Mouse (Mus musculus): ENCODE measurements around the gene Rap1gap. TPM values are rescaled to one million over a fixed set of nuclear protein-coding genes. Genes with fewer than 3 reads are reported as not detected.

The Rap1gap gene
- polyA plus RNA-seq, 1 experiment from 2014 or later: 19.9 TPM

- H3K9me3 ChIP-seq (replicated peaks): no peaks in the 10 kb centered on the region
- no peak overlapping the region for H3K4me3 ChIP-seq (replicated peaks)
- ATAC-seq (ENCODE audit: insufficient number of reproducible peaks, low FRiP score, low TSS enrichment, low read depth): no peak
- H3K27me3 ChIP-seq: no peaks in the 10 kb centered on the region
- no peak overlapping the region for H3K4me2 ChIP-seq (replicated peaks)
- H3K27ac ChIP-seq (replicated peaks): no peak overlapping the region
- 80% methylated on average over 2 of the region's 2 CpGs for WGBS
- H3K36me3 ChIP-seq: peaks cover 78% of the 10 kb centered on the region
- H3K9ac ChIP-seq: no peak overlapping the region
- H3K4me1 ChIP-seq: no peaks in the 10 kb centered on the region
These were observed 21.1 kb upstream of the Rap1gap start for GRCm38 (mm10) chr4:137643459-137643858.

- ATAC-seq (ENCODE audit: insufficient number of reproducible peaks, low FRiP score, low TSS enrichment, low read depth): no peak
- Histone ChIP-seq H3K4me1 (no peaks in the 10 kb centered on the region), H3K27me3 (no peaks in the 10 kb centered on the region), H3K9ac (no peak overlapping the region), H3K4me3 (replicated peaks) (no peak overlapping the region), H3K36me3 (peaks cover 85% of the 10 kb centered on the region), H3K4me2 (replicated peaks) (no peak overlapping the region), H3K9me3 (replicated peaks) (no peaks in the 10 kb centered on the region), H3K27ac (replicated peaks) (no peak overlapping the region)
These were observed 18.3 kb upstream of the Rap1gap start for GRCm38 (mm10) chr4:137646262-137646661.

GRCm38 (mm10) chr4:137647648-137648047 is 16.9 kb upstream of the Rap1gap start:
- 39% methylated on average over 6 of the region's 6 CpGs for WGBS
- no peak overlapping the region for H3K4me2 ChIP-seq (replicated peaks)
- no peaks in the 10 kb centered on the region for H3K27me3 ChIP-seq
- H3K4me3 ChIP-seq (replicated peaks): no peak overlapping the region
- H3K9ac ChIP-seq: no peak overlapping the region
- ATAC-seq (ENCODE audit: insufficient number of reproducible peaks, low FRiP score, low TSS enrichment, low read depth): peak; percentile 73
- peak overlapping the region; percentile 41; the same call in 1 of the 2 replicates for H3K27ac ChIP-seq (replicated peaks)
- no peaks in the 10 kb centered on the region for H3K9me3 ChIP-seq (replicated peaks)
- peaks cover 90% of the 10 kb centered on the region for H3K36me3 ChIP-seq
- no peaks in the 10 kb centered on the region for H3K4me1 ChIP-seq

GRCm38 (mm10) chr4:137648230-137648629 is 16.3 kb upstream of the Rap1gap start:
- no peak overlapping the region for H3K4me2 ChIP-seq (replicated peaks)
- peaks cover 90% of the 10 kb centered on the region for H3K36me3 ChIP-seq
- H3K4me1 ChIP-seq: no peaks in the 10 kb centered on the region
- H3K27ac ChIP-seq (replicated peaks): peak overlapping the region; percentile 41
- no peaks in the 10 kb centered on the region for H3K9me3 ChIP-seq (replicated peaks)
- ATAC-seq (ENCODE audit: insufficient number of reproducible peaks, low FRiP score, low TSS enrichment, low read depth): no peak
- H3K27me3 ChIP-seq: no peaks in the 10 kb centered on the region
- no peak overlapping the region for H3K4me3 ChIP-seq (replicated peaks)
- no peak overlapping the region for H3K9ac ChIP-seq
- WGBS: 69% methylated on average over 9 of the region's 9 CpGs

- Histone ChIP-seq H3K27ac (replicated peaks) (no peak overlapping the region), H3K36me3 (peaks cover 85% of the 10 kb centered on the region), H3K27me3 (no peaks in the 10 kb centered on the region), H3K9me3 (replicated peaks) (no peaks in the 10 kb centered on the region), H3K4me1 (no peaks in the 10 kb centered on the region), H3K9ac (no peak overlapping the region), H3K4me2 (replicated peaks) (no peak overlapping the region), H3K4me3 (replicated peaks) (no peak overlapping the region)
- WGBS: 72% methylated on average over 5 of the region's 5 CpGs
- no peak for ATAC-seq (ENCODE audit: insufficient number of reproducible peaks, low FRiP score, low TSS enrichment, low read depth)
These were observed 13.6 kb upstream of the Rap1gap start for GRCm38 (mm10) chr4:137650912-137651311.

- Histone ChIP-seq H3K4me2 (replicated peaks) (no peak overlapping the region), H3K9me3 (replicated peaks) (no peaks in the 10 kb centered on the region), H3K27ac (replicated peaks) (0 out of 2 replicates have a peak overlapping the region, but pooled peaks have one; percentile 5), H3K4me1 (no peaks in the 10 kb centered on the region), H3K27me3 (no peaks in the 10 kb centered on the region), H3K36me3 (peaks cover 90% of the 10 kb centered on the region), H3K4me3 (replicated peaks) (no peak overlapping the region), H3K9ac (no peak overlapping the region)
- WGBS: 83% methylated on average over 5 of the region's 5 CpGs
- no peak for ATAC-seq (ENCODE audit: insufficient number of reproducible peaks, low FRiP score, low TSS enrichment, low read depth)
These were observed 11.6 kb upstream of the Rap1gap start for GRCm38 (mm10) chr4:137652835-137653346.

- 72% methylated on average over 18 of the region's 18 CpGs for WGBS
- Histone ChIP-seq H3K4me3 (replicated peaks) (no peak overlapping the region), H3K9ac (no peak overlapping the region), H3K9me3 (replicated peaks) (no peaks in the 10 kb centered on the region), H3K4me1 (peaks cover 4% of the 10 kb centered on the region), H3K27ac (replicated peaks) (no peak overlapping the region), H3K36me3 (peaks cover 72% of the 10 kb centered on the region), H3K4me2 (replicated peaks) (no peak overlapping the region), H3K27me3 (no peaks in the 10 kb centered on the region)
- ATAC-seq (ENCODE audit: insufficient number of reproducible peaks, low FRiP score, low TSS enrichment, low read depth): no peak
These were observed 9.1 kb upstream of the Rap1gap start for GRCm38 (mm10) chr4:137655241-137656031.

GRCm38 (mm10) chr4:137657674-137658073 is 6.9 kb upstream of the Rap1gap start:
- no peak for ATAC-seq (ENCODE audit: insufficient number of reproducible peaks, low FRiP score, low TSS enrichment, low read depth)

GRCm38 (mm10) chr4:137659541-137659940 is 5.0 kb upstream of the Rap1gap start:
- Histone ChIP-seq H3K4me2 (replicated peaks) (no peak overlapping the region), H3K9ac (no peak overlapping the region), H3K9me3 (replicated peaks) (no peaks in the 10 kb centered on the region), H3K36me3 (peaks cover 36% of the 10 kb centered on the region), H3K27ac (replicated peaks) (no peak overlapping the region), H3K4me3 (replicated peaks) (no peak overlapping the region), H3K4me1 (peaks cover 23% of the 10 kb centered on the region), H3K27me3 (no peaks in the 10 kb centered on the region)
- ATAC-seq (ENCODE audit: insufficient number of reproducible peaks, low FRiP score, low TSS enrichment, low read depth): no peak
- 87% methylated on average over 4 of the region's 4 CpGs for WGBS

More at GRCm38 (mm10) chr4:137657674-137658073, 6.9 kb upstream of the Rap1gap start:
- no peak overlapping the region for H3K27ac ChIP-seq (replicated peaks)
- H3K27me3 ChIP-seq: no peaks in the 10 kb centered on the region
- H3K4me2 ChIP-seq (replicated peaks): no peak overlapping the region
- H3K9ac ChIP-seq: no peak overlapping the region
- 84% methylated on average over 8 of the region's 8 CpGs for WGBS
- no peak overlapping the region for H3K4me3 ChIP-seq (replicated peaks)
- no peaks in the 10 kb centered on the region for H3K9me3 ChIP-seq (replicated peaks)
- H3K36me3 ChIP-seq: peaks cover 53% of the 10 kb centered on the region
- peaks cover 10% of the 10 kb centered on the region for H3K4me1 ChIP-seq

- WGBS: 54% methylated on average over 10 of the region's 10 CpGs
- Histone ChIP-seq H3K4me2 (replicated peaks) (no peak overlapping the region), H3K27me3 (no peaks in the 10 kb centered on the region), H3K27ac (replicated peaks) (peak overlapping the region; percentile 23; the same call in 1 of the 2 replicates), H3K4me3 (replicated peaks) (no peak overlapping the region), H3K36me3 (peaks cover 30% of the 10 kb centered on the region), H3K4me1 (peaks cover 31% of the 10 kb centered on the region), H3K9me3 (replicated peaks) (no peaks in the 10 kb centered on the region), H3K9ac (no peak overlapping the region)
- ATAC-seq (ENCODE audit: insufficient number of reproducible peaks, low FRiP score, low TSS enrichment, low read depth): no peak
These were observed 4.0 kb upstream of the Rap1gap start for GRCm38 (mm10) chr4:137660364-137661077.

- no peak overlapping the region for H3K4me2 ChIP-seq (replicated peaks)
- H3K4me1 ChIP-seq: peaks cover 33% of the 10 kb centered on the region
- no peak overlapping the region for H3K9ac ChIP-seq
- no peak for ATAC-seq (ENCODE audit: insufficient number of reproducible peaks, low FRiP score, low TSS enrichment, low read depth)
- no peak overlapping the region for H3K4me3 ChIP-seq (replicated peaks)
- no peaks in the 10 kb centered on the region for H3K27me3 ChIP-seq
- peak overlapping the region; percentile 23; the same call in 1 of the 2 replicates for H3K27ac ChIP-seq (replicated peaks)
- peaks cover 25% of the 10 kb centered on the region for H3K36me3 ChIP-seq
- H3K9me3 ChIP-seq (replicated peaks): no peaks in the 10 kb centered on the region
- 63% methylated on average over 2 of the region's 2 CpGs for WGBS
These were observed 3.5 kb upstream of the Rap1gap start for GRCm38 (mm10) chr4:137661078-137661450.

All from embryonic facial prominence, embryonic 15.5 days (tissue).